Mouse (Mus musculus) heart, adult 18-20 months (tissue): ENCODE results near the gene Fibcd1. TPM values are rescaled to one million over a fixed set of nuclear protein-coding genes. Genes with fewer than 3 reads are reported as not detected.

Experiments used
- DNase-seq, 2 experiments: peaks; one replicate each; pipeline ENCODE4 v3.0.0; 2021 to 2022; ENCODE audit warnings: mixed read lengths in 1 of 2
- total RNA-seq, 2 experiments: library from RNA; stranded (reverse); gene quantifications; 2 replicates each; pipeline ENCODE4 v1.2.3; 2021

The Fibcd1 gene
- total RNA-seq, 2 experiments from 2014 or later = not detected

DNA sequence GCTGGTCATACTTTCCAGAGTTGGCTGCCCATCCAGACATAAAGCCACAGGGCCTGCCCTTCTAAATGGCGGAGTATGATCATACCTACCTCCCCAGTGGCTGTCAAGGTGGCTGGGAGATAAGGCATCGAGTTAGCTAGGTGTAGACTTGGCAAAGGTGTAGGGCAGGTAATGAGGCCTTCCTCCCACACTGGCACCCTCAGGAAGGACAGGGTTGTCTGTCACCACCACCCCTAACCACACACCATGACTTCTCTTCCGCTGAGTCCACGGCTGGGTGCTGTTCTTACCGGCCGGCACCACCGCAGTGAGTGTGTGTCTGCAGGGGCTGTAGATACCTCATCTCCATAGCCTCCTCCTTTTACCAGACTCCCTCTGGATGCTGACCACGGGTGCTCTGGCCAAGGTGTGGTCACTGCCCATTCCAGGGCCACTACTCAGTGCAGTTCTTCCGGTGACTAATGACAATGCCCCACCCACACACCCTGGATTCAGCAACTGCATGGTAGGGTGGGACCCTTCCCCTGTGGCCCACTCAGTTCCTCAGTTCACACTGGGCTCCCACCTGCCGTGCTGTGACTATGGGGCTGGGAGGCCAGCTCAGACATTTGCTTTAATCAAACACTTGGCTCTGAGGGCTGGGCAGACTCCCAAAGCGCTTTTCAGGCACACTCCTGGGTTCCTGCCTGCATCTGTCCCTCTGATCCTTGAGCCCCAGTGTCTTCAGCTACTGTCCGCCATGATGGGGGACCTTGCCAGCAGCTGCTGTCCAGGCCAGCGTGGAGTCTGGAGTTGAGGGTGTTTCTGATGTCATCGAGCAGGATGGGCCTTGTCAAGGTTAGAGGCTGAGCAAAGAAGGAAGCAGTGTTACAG is 34.5 kb downstream of the Fibcd1 start:
- no peak for DNase-seq

DNA sequence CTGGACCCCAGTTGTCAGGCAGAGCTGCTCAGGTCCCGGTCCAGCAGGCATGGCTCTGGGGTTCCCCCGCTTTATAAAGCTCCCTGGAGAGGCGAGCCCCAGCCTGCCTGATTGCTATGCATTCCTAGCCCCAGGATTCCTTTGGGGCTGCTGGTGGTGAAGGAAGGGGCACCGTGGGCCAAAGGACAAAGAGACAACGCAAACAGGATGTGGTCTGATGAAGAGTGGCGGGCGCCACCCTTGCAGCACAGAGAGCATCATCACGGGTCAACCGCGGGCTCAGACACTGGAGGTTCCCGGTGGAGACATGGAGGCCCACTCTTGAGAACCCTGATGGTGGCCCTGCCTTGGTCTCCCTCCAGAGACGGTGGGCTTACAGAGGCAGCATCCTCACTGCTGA is 35.4 kb downstream of the Fibcd1 start, which contains the start of gene Qrfp:
Gene Qrfp, minus strand, starts transcription at position 137 of the 400 bp plus-strand sequence.
- no peak for DNase-seq

DNA sequence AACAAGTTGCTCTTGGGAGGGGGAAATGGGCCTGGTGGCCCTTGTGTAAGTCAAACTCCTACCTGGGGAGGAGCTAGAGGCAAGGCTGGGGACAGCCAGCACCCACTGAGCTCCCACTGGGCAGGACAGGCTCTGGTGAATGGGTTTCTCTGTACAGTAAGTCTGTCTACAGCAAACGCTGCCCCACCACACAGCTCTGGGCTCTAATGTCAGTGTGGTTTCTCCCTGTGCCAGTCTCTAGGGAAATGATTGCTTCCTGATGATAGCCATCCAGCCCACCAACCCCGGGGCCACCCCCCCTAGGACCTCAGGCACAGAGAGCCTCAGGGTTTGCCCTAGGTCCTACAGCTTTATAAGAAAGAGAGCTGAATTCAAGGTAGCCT is 36.5 kb downstream of the Fibcd1 start:
- no peak for DNase-seq

DNA sequence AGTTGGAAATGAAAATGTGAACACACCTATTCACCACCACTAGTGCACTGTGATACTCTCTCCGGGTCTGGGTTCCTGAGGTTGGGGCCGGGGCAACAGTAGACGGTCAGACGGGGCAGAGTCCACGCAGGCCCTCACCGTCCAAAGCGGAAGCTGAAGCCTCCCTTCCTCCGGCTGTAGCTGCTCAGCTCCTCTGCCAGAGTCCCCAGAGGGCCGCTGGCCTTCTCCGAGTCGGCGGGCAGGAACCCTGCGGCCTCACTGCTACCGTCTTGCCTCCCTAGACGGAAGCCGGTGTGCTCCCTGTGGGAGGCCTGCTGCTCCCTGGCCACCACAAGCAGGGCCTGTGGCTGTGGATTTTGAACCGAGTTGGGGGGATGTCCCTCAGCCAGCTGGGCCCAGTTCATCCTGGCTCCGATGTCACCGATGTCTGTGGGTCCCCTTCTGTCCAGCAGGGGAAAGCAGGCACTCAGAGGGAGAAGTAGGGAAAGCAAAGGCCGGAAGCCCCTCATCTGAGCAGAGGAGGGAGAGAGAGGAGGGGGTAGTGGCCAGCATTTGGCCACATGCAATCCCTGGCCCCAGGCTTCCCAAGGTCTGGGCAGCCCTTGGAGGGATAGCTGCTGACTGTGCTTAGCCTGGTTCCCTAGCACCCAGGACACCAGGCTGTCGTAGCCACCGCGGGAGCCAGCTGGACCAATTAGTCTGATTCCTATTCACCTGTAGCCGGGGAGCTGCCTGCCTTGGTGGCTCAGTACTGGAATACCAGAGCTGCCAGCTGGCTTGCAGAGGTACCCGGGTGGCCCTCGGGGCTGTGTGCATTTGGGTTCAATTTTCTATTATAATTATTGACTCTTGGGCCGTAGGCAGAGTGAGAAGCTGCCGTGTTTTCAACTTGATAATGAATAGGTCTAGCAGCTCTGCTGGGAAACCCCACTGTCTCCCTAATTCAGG is 37.1 kb downstream of the Fibcd1 start:
- DNase-seq = peak in 1 of 2 experiments; percentile 26

DNA sequence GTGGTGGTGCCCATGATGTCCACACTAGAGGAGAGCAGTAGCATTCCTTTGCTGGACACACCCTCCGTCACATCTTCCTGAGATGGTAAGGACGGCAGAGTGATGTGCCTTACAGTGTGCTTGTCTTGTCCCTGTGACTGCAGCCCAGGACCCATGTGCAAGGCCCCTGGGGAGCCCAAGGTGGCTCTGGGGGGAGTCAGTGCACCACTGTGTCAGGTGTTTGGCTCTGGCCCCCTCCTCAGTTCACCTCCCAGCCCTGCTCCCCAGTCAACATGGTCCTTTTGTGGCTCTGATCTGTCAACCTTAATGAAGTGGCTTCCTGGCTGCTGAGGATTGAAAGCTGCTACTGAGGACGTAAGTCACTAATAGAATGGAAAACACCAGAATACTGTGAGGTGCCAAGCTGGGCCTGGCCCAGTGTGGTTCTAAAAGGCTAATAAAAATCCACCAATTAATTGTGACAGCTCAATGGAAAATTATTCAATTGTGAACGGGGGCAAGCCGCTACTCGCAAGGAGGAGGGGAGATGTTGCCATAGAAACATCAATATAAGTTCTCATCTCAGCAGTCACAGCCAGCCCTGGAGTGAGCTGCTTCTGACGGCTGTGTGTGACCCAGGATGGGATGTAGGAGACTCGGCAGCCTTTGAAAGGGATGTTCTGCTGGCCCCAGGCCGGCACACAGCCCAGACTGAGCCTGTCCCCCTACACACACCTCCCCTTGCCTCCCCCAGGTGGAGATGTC is 39.0 kb downstream of the Fibcd1 start:
- DNase-seq = no peak

DNA sequence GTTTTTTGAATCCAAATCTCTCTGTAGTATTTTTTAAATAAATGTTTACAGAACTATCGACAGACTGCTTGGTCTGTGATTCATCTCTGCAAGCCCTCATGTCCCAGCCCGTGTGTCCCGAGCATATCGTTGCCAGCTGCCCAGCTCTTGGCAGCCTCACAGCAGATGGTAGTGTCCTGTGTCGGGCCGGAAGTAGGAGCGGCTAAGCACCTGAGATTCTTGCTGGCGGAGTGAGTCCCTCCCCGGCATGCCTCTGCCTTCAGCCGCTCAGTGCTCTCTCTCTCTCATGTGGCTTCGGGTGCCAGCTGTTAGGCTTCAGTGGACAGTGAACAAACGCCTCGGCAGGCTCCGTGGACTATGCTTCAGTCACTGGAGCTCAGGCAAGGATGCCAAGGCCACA is 42.3 kb downstream of the Fibcd1 start:
- DNase-seq = no peak

DNA sequence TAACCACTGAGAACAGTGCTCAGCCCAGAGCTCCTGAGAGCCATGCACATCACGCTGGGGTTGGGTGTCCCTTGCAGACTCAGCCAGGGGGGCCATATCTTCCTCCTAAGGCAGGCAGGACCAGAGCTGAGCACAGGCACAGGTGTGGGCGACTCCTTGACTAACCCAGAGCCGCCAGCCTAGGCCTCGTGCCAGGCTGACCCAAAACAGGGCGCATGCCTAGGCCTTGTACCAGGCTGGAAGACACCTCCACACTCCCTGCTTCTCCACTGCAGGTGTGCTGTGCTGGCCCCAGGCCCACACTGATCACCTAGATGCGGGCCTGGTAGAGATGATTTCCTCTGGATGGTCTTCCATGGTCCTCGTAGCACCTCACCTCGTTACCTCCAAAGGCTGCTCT is 43.0 kb downstream of the Fibcd1 start:
- DNase-seq = no peak

DNA sequence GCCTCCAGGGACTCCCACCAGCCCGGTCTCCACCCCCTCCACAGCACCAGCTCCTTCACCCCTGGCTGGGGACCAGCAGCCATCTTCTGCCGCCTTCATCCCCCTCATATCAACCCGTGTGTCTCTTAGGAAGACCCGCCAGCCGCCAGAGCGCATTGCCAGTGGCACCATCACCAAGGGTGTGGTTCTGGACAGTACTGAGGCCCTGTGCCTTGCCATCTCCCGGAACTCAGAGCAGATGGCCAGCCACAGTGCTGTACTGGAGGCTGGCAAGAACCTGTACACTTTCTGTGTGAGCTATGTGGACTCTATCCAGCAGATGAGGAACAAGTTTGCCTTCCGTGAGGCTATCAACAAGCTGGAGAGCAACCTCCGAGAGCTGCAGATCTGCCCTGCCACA is 44.4 kb downstream of the Fibcd1 start:
- DNase-seq = no peak

DNA sequence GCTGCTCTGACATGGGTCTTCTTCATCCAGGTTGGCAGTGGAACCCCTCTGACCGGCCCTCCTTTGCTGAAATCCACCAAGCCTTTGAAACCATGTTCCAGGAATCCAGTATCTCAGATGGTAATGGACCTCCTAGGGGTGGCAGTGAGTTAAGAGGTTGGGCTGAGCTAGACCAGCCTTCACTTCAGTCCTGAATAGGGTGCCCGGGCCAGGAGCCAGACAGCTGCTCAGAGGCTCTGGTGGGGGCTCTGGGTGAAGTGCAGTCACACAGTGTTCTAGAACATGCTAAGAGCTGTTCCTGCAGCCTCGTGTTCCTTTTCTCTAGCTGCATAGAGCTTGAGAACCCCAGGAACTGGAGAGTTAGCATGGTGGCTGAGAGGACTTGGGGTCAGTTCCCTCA is 48.9 kb downstream of the Fibcd1 start:
- no peak for DNase-seq

DNA sequence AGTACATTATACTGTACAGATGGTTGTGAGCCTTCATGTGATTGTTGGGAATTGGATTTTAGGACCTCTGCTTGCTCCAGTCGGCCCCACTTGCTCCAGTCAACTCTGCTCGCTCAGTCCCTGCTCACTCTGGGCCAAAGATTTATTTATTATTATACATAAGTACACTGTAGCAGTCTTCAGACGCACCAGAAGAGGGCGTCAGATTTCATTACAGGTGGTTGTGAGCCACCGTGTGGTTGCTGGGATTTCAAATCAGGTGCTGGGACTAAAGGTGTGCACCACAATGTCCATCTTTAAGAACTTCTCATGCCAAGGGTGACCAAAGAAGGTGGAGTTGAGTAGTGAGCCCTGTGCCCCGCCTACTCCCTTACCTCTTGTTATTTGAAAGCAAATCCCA is 53.2 kb downstream of the Fibcd1 start:
- no peak for DNase-seq

DNA sequence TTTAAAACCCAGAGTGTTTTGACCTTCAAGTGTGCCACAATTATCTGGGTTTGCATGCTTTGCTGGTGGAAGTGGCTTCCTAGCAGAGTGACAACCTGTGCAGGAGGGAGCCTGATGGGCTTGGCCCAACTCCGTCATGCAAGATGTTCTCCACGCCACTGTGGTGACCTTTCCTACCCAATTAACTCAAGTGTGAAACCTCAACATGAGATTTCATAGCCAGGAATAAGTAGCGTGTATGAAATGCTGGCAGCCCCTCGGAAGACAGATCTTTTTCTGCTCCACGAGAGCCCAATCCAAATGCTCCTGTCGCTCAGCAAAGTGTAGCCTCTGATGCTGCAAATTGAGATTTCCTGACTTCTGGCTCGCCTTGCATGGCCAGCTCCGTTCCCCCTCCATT is 54.5 kb downstream of the Fibcd1 start:
- DNase-seq = no peak

DNA sequence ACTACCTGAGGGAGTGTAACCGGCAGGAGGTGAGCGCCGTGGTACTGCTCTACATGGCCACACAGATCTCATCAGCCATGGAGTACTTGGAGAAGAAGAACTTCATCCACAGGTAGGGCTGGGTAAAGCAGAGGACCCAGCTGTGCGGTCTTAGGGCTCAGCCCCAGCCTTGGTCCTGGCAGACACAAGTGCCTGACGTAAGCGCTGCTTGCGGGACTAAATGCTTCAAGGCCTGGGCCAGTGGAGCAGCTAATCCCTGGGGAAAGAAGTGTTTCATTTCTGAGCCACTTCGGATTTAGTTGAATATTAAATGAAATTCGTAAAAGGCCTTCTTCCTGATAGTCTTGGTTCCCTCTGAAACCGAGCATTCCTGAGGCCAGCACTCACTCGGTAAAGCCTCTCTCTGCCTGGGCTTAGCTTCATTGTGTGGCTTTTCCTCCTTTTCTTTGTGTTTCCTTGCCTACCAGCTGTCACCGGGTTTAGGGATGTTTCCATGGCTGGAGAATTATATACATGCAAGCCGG is 55.0 kb downstream of the Fibcd1 start:
- no peak for DNase-seq

DNA sequence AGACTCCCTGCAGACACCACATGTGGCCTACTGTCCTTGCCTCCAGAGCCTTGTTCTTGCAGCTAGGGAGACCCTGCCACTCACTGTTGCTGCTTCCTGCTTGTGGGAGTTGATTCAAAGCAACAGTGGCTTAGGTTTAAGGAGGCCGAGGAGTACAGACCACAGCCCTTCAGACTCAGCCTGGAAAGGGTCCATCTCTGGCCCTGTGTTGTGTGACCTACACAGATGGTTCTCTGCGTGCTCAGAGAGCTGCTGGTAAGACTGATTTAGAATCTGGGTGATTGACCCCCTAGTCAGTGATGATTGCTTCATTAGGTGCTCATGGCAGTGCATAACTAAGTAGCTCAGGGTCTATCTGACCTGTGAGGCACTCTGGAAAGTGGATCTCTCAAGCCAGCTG is 56.6 kb downstream of the Fibcd1 start:
- no peak for DNase-seq

DNA sequence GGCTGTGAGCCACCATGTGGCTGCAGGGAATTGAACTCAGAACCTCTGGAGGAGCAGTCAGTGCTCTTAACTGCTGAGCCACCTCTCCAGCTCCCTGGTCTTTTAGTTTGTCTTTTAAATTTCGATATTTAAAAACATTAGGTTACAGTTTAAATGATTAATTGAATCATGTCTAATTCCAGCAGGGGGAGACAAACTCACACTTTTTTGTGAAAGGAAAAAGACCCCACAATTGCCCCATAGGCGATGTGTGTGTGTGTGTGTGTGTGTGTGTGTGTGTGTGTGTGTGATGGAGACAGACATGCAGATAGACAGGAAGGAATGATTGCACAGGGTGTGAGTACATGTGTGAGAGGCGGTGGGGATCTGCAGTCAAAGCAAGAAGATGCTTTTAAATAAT is 57.6 kb downstream of the Fibcd1 start:
- DNase-seq = no peak

DNA sequence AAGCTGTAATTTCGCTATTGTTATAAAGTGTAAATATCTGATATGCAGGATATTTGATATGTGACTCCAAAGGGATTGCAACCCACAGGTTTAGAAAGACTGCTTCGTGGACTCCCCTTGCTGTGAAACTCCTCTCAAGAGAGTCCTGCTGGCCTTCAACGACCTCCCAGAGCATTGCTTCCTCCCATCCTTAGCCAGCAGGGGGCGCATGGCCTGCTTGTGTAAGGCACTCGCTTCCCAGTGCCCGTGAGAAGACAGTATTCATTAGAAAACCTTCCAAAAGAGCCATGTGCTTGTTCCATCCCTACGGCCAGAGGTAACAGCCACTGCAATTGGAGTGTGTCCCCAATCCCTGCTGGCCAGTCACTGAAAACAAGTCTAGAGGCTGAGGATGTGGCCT is 58.8 kb downstream of the Fibcd1 start:
- peak; percentile 72 to 90 for DNase-seq

DNA sequence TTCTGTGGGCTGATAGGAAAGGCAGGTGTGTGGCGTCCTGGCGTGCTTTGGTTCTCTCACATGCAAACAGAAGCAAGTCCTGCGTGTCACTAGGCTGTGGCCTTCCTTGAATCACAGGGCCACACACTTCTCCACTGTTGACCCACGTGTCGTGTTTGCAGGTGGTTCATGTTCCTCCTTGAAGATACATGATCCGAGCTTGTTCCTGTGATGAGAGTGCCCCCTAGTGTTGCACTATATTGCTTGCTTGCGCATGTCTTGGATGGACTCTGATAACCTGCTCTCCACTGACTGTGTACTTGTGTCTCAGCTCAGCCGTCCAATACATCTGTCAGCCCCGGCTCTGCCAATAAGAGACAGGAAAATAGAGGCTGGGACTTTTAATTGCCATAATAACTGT is 60.7 kb downstream of the Fibcd1 start:
- DNase-seq = peak; percentile 83 to 90

DNA sequence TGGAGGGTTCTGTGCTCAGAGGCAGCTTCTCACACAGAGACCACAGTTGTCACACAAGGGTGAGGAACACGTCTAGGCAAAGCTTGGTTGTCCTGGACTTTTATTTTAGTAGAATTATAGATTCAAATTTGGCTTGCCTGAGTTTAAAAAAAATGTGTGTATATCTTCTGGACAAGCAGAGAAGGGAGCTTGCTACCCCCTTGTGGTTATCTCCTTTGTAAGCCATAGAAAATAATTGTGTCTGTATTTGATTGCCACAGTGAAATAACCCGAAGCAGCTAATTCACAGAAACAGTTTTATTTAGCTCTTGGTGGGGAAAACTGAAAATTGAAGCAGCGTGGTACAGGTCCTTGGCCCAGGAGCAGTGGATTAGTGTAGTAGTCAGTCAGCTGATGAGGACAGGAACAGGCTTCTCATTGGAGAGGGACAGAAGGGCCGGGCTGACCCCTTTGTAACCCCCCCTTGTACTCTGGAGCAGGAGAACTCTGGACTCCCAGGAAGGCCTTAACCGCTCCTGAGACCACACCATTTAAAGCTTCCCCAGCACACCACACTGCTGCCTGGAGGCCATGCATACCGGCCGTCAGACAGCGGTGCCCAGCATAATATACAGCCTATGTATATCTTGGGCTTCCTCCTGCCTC is 62.7 kb downstream of the Fibcd1 start:
- DNase-seq = no peak

DNA sequence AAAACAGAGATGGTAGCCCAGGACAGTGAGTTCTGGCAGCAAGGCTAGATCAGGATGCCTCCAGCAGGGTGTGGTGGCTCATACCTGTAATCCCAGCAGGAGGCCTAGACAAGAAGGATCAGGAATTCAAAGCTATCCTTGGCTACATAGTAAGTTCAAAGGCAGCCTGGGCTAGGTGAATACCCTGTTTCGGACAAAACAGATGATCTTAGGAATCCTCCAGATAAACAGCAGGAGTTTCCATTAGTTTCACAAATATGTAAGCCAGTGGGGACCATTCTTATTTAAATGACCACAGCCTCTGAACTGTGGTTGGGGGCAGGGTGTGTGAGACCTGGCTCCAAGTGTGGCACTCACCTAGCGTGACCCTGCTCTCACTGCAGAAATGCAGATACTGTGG is 66.5 kb downstream of the Fibcd1 start:
- DNase-seq = no peak

DNA sequence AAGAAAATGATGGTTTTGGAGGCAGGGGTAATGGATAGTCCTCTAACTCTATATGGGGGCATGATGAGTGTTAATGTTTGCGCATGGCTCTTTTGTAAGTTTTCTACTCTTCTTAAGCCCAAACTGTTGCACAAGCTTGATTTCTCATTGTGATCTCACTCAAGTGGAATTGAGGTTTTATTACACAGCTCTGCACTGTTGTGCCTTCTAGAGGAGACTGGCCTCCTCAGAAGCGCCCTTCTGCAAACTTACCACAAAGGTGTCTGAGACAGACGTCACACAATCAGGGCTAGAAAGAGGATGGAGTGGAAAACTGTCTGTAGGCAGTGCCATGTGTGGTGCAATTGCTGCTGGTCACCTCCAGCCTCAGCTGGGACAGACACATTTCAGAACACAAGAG is 69.3 kb downstream of the Fibcd1 start:
- no peak for DNase-seq

DNA sequence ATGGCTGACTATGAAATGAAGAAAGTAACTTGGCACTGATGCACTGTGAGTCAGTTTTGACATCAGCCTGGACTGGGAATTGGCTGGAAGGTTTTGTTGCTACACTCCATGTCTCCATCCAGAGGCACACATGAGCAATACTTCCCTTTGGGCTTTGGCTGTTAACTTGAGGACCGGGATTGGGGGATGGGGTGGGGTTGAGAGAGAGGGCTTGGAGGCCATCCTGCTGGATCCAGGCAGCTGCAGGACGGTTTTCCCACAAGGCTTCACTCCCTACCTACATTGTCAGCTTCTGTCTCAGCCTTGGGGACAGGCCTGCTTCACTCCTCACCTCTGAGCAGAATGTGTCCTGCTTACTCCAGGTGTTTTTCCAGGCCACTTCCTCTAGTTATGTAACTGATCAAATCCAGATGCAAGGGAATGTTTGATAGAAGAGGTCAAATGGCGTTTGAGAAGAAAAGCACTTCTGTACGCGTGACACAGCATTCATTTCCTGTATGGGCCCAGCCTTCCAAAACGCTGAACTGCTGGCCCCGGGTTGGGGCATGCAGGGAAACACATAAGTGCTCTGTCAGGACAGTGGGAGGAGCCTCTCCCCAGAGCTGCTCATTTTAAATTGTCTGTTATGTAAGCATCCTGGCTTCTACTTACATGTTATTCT is 74.9 kb downstream of the Fibcd1 start:
- DNase-seq = peak; percentile 87 to 92

DNA sequence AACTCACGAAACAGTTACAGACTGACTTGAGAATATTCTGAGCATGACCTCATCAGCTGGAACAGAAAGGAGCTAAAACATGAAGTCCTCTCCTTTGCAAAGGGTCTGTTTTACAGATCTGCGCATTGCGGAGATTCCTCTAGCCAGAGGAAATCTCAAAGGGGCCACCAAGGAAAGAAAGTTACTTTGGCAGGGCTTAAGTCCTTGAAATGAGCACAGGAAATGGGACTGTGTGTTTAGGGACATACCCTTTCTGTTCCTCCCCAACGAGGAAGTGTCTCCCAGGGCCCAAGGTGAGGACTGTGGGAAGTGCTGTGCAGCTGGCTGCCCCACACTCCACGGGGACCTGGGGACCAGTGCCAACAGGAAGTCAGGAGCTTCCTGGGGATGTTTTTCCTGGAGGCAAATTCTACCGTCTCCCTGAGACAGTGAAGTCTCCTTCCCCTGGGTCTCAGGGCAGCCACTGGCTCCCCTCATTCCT is 76.1 kb downstream of the Fibcd1 start:
- peak; percentile 86 to 92 for DNase-seq
